ENCODE assay signal across 29 mouse cellular contexts in the genomic region with DNA sequence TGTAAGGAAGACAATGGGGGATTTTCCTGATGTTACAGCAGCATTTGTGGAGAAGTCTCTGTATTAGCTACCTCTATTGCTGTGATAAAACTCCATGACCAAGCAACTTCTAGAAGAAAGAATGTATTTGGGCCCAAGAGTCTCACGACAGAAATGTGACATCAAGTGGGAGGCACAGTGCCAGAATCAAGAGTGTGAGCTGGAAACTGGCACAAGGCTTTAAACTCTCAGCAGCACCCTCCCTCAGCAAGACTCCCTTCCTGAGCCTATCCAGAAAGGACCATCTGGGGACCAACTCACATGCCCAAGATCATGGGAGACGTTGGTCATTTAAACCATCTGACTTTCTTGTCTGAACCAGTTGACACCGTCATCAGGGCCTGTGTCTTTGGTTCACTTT. TPM values are rescaled to one million over a fixed set of nuclear protein-coding genes. Genes with fewer than 3 reads are reported as not detected.
DNase-seq lines count a peak whose midpoint lies in the region; ATAC-seq and TF ChIP-seq lines count a peak whose summit lies in the region.
"Had no signal": no experiment of that assay in that cellular context is flagged by ENCODE, and none has a peak within 500 bp of the region (broad histone marks: within the 10 kb centered on the region; RNA-seq: fewer than 3 reads in every experiment).

No protein-coding gene starts in this region.

- no peak overlapping the region for H3K9ac ChIP-seq in forebrain, embryonic 15.5 days (replicated peaks)
- no peak overlapping the region for H3K9ac ChIP-seq in neural tube, embryonic 15.5 days (replicated peaks)
- H3K9ac ChIP-seq: embryonic facial prominence, embryonic 13.5 days; forebrain, embryonic 12.5 days; hindbrain, embryonic 12.5 days; limb, embryonic 12.5 days; liver, postnatal 0 days; neural tube, embryonic 13.5 days had no signal

- H3K36me3 ChIP-seq in forebrain, embryonic 15.5 days, result peaks cover 74% of the 10 kb centered on the region
- peaks cover 63% of the 10 kb centered on the region for H3K36me3 ChIP-seq in neural tube, embryonic 15.5 days

- H3K4me1 ChIP-seq in forebrain, embryonic 15.5 days, result peaks cover 10% of the 10 kb centered on the region; the same call in 1 of the 2 replicates
- H3K4me1 ChIP-seq in neural tube, embryonic 15.5 days, result peaks cover 14% of the 10 kb centered on the region
- H3K4me1 ChIP-seq: limb, embryonic 12.5 days; midbrain, embryonic 10.5 days had no signal

- no peak for ATAC-seq in forebrain, embryonic 15.5 days (replicated peaks)
- ATAC-seq in neural tube, embryonic 15.5 days (ENCODE audit: low FRiP score), result no peak
- ATAC-seq: intestine, postnatal 0 days; liver, postnatal 0 days; midbrain, embryonic 16.5 days; Patski had no signal

- TF ChIP-seq CTCF in brain, embryonic 14.5 days (IDR thresholded peaks at IDR 0.05; ENCODE audit: borderline replicate concordance, extremely low read depth, insufficient read depth, insufficient read length), result no peak

- DNase-seq in heart, postnatal 4 days, result peak; percentile 21
- DNase-seq in heart, adult 8-10 months (ENCODE audit: low spot score), result no peak
- DNase-seq in adipocyte (ENCODE audit: low spot score), result peak; percentile 17
- peak; percentile 7 for DNase-seq in brain, embryonic 14.5 days (ENCODE audit: low read depth)
- peak; percentile 30 for DNase-seq in lung, postnatal 25 days (ENCODE audit: low spot score)
- DNase-seq: adrenal gland, adult 2 months; B cell, adult 2 months; embryo, embryonic 11 days; gastrocnemius, postnatal 36 days; kidney, postnatal 36 days; layer of hippocampus, adult 9-11 months; liver, postnatal 0 days had no signal

- no peaks in the 10 kb centered on the region for H3K9me3 ChIP-seq in forebrain, embryonic 15.5 days
- H3K9me3 ChIP-seq in neural tube, embryonic 15.5 days (replicated peaks), result no peaks in the 10 kb centered on the region
- H3K9me3 ChIP-seq: embryonic facial prominence, embryonic 13.5 days; G1E; hindbrain, embryonic 12.5 days had no signal

- TF ChIP-seq POLR2A in brain, embryonic 14.5 days (IDR thresholded peaks at IDR 0.05; ENCODE audit: borderline replicate concordance, extremely low read depth, insufficient read depth, insufficient read length, poor library complexity, severe bottlenecking), result no peak

- no peak overlapping the region for H3K4me2 ChIP-seq in forebrain, embryonic 15.5 days (replicated peaks)
- no peak overlapping the region for H3K4me2 ChIP-seq in neural tube, embryonic 15.5 days
- H3K4me2 ChIP-seq: embryonic facial prominence, embryonic 13.5 days; forebrain, embryonic 12.5 days; hindbrain, embryonic 12.5 days; limb, embryonic 12.5 days; liver, embryonic 11.5 days; neural tube, embryonic 13.5 days had no signal

- H3K4me3 ChIP-seq in forebrain, embryonic 15.5 days, result no peak overlapping the region
- H3K4me3 ChIP-seq in neural tube, embryonic 15.5 days (replicated peaks), result no peak overlapping the region
- H3K4me3 ChIP-seq: embryonic facial prominence, embryonic 13.5 days; erythroblast, embryonic 14.5 days; forebrain, embryonic 12.5 days; hindbrain, embryonic 12.5 days; limb, embryonic 12.5 days; midbrain, embryonic 10.5 days; myocyte; neural tube, embryonic 13.5 days had no signal

- 82% methylated on average over 3 of the region's 3 CpGs for WGBS in forebrain, embryonic 15.5 days
- 87% methylated on average over 3 of the region's 3 CpGs for WGBS in neural tube, embryonic 15.5 days

- H3K27me3 ChIP-seq in forebrain, embryonic 15.5 days, result no peaks in the 10 kb centered on the region
- H3K27me3 ChIP-seq in neural tube, embryonic 15.5 days (replicated peaks), result no peaks in the 10 kb centered on the region
- H3K27me3 ChIP-seq: CH12.LX; embryonic facial prominence, embryonic 13.5 days; forebrain, embryonic 12.5 days; hindbrain, embryonic 12.5 days; limb, embryonic 12.5 days; neural tube, embryonic 13.5 days; Patski had no signal

- H3K27ac ChIP-seq in forebrain, embryonic 15.5 days (replicated peaks), result no peak overlapping the region
- H3K27ac ChIP-seq in neural tube, embryonic 15.5 days (replicated peaks), result no peak overlapping the region
- H3K27ac ChIP-seq: embryonic facial prominence, embryonic 13.5 days; forebrain, embryonic 12.5 days; hindbrain, embryonic 12.5 days; limb, embryonic 12.5 days; midbrain, embryonic 10.5 days; neural tube, embryonic 13.5 days; stomach, postnatal 0 days had no signal

RNA-seq across cellular contexts. Expression of a gene that starts 7.8 kb away (rescaled TPM):
- total RNA-seq in heart, postnatal 4 days (2021), result 100 to 1,000 TPM in 1 of 2 experiments, 10 to 100 TPM in 1; 88.6 to 100 TPM
- total RNA-seq in heart, adult 8-10 months (2022), result 10 to 100 TPM; 53.7 to 65.2 (median 57.6) TPM
- polyA plus RNA-seq in brain, embryonic 14.5 days (2012; rRNA removed), result 105 and 115 TPM in 2 replicates
- 144 and 147 TPM in 2 replicates for polyA plus RNA-seq in forebrain, embryonic 15.5 days (2015; fragmentation: Nextera tagmentation; extraction: Ambion mirVana)
- polyA plus RNA-seq in neural tube, embryonic 15.5 days (2015; fragmentation: Nextera tagmentation; extraction: Ambion mirVana), result 89.1 and 93.8 TPM in 2 replicates
